Mouse (Mus musculus) MEL-GATA-1-ER (cell line): ENCODE data around the gene Phactr3.
"Not testable (repeated sequence)": the region's sequence is repeated elsewhere in the genome, so short reads cannot be mapped to it uniquely, and the experiment has no call there.

Experiments
- DNase-seq: peaks from one replicate; pipeline ENCODE4 v3.0.0-alpha.2; 2012; ENCODE audit warnings: low read depth; ENCODE audit errors: extremely low read depth

Gene Phactr3

DNA sequence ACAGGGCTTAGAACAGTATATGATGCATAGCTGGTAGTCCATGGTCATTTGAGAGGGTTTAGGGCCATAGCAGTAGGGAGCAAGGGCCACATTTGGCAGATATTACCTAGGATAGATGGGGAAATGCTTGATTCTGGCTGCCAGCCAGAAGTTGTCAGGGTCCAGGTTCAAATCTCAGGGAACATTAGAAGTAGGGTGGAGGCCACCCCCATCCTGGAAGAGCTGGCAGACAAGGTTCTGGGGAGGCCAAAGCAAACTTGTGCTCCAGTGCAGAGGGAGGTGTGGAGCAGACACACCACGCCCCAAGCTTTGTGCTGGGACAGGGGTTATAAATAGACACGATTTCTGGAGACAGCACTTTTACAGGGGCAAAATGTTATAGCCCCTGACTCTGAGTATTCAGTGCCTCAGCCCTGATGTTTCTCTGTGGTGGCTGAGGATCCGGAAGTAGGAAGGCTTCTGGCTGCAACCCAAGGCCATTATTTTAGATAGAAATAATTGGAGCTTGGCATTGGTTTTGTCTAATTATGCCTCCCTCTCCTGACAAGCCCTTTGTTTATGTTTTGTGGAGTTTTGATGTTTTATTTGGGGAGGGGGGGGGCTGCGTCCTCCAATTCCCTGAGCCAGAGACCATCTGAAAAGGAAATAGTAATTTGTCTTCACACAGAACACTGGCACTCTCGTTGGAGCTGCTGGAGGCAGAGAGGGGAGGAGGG, 208.1 kb downstream of the Phactr3 start:
- DNase-seq: no peak

GRCm38 (mm10) chr2:178327466-178328040, 208.8 kb downstream of the Phactr3 start:
- no peak for DNase-seq

GRCm38 (mm10) chr2:178329551-178329950, 210.8 kb downstream of the Phactr3 start:
- DNase-seq: no peak

DNA sequence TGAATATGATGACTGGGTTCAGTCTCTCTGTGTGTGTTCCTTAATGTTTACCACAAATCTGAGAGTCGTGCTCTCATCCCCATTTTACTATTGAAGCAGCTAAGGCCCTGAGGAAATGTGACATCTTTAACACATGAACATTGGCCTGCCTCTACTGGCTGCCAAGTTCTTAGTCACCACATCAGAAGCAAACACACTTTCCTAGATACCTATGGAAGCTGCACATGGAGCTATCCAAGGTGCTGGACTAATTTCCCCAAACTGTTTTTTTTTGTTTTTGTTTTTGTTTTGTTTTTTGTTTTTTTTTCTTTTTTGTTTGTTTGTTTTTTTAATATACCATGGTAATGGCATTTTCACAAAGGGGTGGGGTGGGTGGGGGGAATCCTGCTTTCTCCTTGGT, 211.2 kb downstream of the Phactr3 start:
- DNase-seq: no peak

GRCm38 (mm10) chr2:178337878-178338277, 219.1 kb downstream of the Phactr3 start:
- no peak for DNase-seq

DNA sequence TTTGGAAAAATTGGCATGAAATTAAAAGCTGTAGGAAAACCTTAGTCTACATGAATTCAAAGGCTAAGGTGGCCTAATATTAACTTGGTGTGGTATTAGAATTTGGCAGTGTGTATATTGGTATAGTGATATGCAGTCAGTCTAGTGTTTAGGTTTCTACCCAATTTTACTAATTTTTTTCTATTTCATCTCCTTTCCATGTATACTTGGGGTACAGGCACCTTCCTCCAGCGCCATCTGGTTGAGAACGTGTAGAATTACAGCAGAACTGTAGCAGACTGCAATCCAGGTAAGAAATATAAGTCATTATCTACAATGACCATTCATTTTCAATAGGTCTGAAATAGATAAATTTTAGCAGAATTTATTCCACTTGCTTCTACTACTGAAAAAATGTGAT, 220.3 kb downstream of the Phactr3 start:
- DNase-seq: no peak

- not testable (repeated sequence) for DNase-seq
Observed at GRCm38 (mm10) chr2:178342105-178342504, 223.3 kb downstream of the Phactr3 start.

- no peak for DNase-seq
Observed at GRCm38 (mm10) chr2:178342597-178342996, 223.8 kb downstream of the Phactr3 start.
